Mouse (Mus musculus) heart, postnatal 0 days (tissue): ENCODE data around the gene BC051665.

Source experiments
- CTCF ChIP-seq: IDR thresholded peaks from 2 replicates; pipeline ENCODE4 v1.5.1; 2016; ENCODE audit warnings: antibody characterized with exemption, control low read depth, low read depth
- EP300 ChIP-seq: IDR thresholded peaks from 2 replicates; pipeline ENCODE4 v1.6.1; 2016; ENCODE audit warnings: antibody characterized with exemption, low read depth

GRCm38 (mm10) chr13:60780534-60780933 is 5.6 kb downstream of the BC051665 start:
- TF ChIP-seq CTCF (no peak), EP300 (no peak)
